Mouse (Mus musculus): Measurements from ENCODE around the gene 2310034G01Rik.

- TF ChIP-seq CTCF (IDR thresholded peaks at IDR 0.05; ENCODE audit: insufficient read depth, low read depth, low read length) (no peak), POLR2A (IDR thresholded peaks at IDR 0.05; ENCODE audit: insufficient read depth, low read depth, low read length) (no peak)
Measured at GRCm38 (mm10) chr19:46322144-46322995, 27.7 kb downstream of the 2310034G01Rik start.
